Mouse (Mus musculus): Measurements from ENCODE around the gene Tmem270. TPM values are rescaled to one million over a fixed set of nuclear protein-coding genes. Genes with fewer than 3 reads are reported as not detected.

Tmem270 gene
- total and polyA plus RNA-seq, 3 experiments = not detected

GRCm38 (mm10) chr5:134896965-134897364 lies 9.6 kb downstream of the Tmem270 start:
- H3K9ac ChIP-seq (ENCODE audit: low read depth, low read length) = no peak overlapping the region
- intact Hi-C loops (cut with DNase I) = loop anchor here (10.0 kb wide), 1 partner anchor 502 kb away; no protein-coding TSS in a partner anchor

GRCm38 (mm10) chr5:134895291-134895690 lies 11.2 kb downstream of the Tmem270 start:
- WGBS = 81% methylated on average over 8 of the region's 8 CpGs
- Histone ChIP-seq H3K27me3 (ENCODE audit: control insufficient read depth, insufficient read depth, low read length) (no peaks in the 10 kb centered on the region), H3K79me2 (replicated peaks; ENCODE audit: control insufficient read depth, insufficient read depth, low read length) (no peaks in the 10 kb centered on the region), H3K9ac (ENCODE audit: low read depth, low read length) (no peak overlapping the region), H3K36me3 (ENCODE audit: control insufficient read depth, insufficient read depth, low read length) (no peaks in the 10 kb centered on the region), H3K27ac (no peak overlapping the region), H3K4me1 (ENCODE audit: control insufficient read depth, insufficient read depth, low read length) (peaks cover 12% of the 10 kb centered on the region), H3K4me3 (no peak overlapping the region)
- intact Hi-C loops (cut with DNase I) = loop anchor here (10.0 kb wide), 1 partner anchor 500 kb away; no protein-coding TSS in a partner anchor
- TF ChIP-seq EP300 (IDR thresholded peaks at IDR 0.05; ENCODE audit: insufficient read depth, low read depth, low read length) = peak; percentile 59; the same call in 1 of the 2 replicates
- no peak for TF ChIP-seq POLR2A (IDR thresholded peaks at IDR 0.05; ENCODE audit: insufficient read depth, low read depth, low read length)
- no peak for TF ChIP-seq CTCF (IDR thresholded peaks at IDR 0.05)
- peak; percentile 75 to 83 for DNase-seq

More at GRCm38 (mm10) chr5:134896965-134897364, 9.6 kb downstream of the Tmem270 start:
- no peak overlapping the region for H3K27ac ChIP-seq
- no peaks in the 10 kb centered on the region for H3K79me2 ChIP-seq (replicated peaks; ENCODE audit: control insufficient read depth, insufficient read depth, low read length)
- no peak for DNase-seq
- no peak overlapping the region for H3K4me3 ChIP-seq
- no peaks in the 10 kb centered on the region for H3K27me3 ChIP-seq (ENCODE audit: control insufficient read depth, insufficient read depth, low read length)
- no peak for TF ChIP-seq EP300 (IDR thresholded peaks at IDR 0.05; ENCODE audit: insufficient read depth, low read depth, low read length)
- TF ChIP-seq POLR2A (IDR thresholded peaks at IDR 0.05; ENCODE audit: insufficient read depth, low read depth, low read length) = no peak
- TF ChIP-seq CTCF (IDR thresholded peaks at IDR 0.05) = no peak
- 77% methylated on average over 8 of the region's 8 CpGs for WGBS
- no peaks in the 10 kb centered on the region for H3K36me3 ChIP-seq (ENCODE audit: control insufficient read depth, insufficient read depth, low read length)
- peaks cover 4% of the 10 kb centered on the region for H3K4me1 ChIP-seq (ENCODE audit: control insufficient read depth, insufficient read depth, low read length)

- no peak for TF ChIP-seq EP300 (IDR thresholded peaks at IDR 0.05; ENCODE audit: insufficient read depth, low read depth, low read length)
- TF ChIP-seq CTCF (IDR thresholded peaks at IDR 0.05) = peak; percentile 56
- Histone ChIP-seq H3K4me3 (no peak overlapping the region), H3K27ac (peak overlapping the region; percentile 95), H3K27me3 (ENCODE audit: control insufficient read depth, insufficient read depth, low read length) (no peaks in the 10 kb centered on the region), H3K79me2 (replicated peaks; ENCODE audit: control insufficient read depth, insufficient read depth, low read length) (no peaks in the 10 kb centered on the region), H3K4me1 (ENCODE audit: control insufficient read depth, insufficient read depth, low read length) (peaks cover 22% of the 10 kb centered on the region), H3K9ac (ENCODE audit: low read depth, low read length) (no peak overlapping the region), H3K36me3 (ENCODE audit: control insufficient read depth, insufficient read depth, low read length) (no peaks in the 10 kb centered on the region)
- WGBS = 83% methylated on average over 5 of the region's 5 CpGs
- intact Hi-C loops (cut with DNase I) = loop anchor here (10.0 kb wide), 1 partner anchor 498 kb away; no protein-coding TSS in a partner anchor
- DNase-seq = no peak
Measured at GRCm38 (mm10) chr5:134892717-134893116, 13.8 kb downstream of the Tmem270 start.

GRCm38 (mm10) chr5:134891552-134891951 lies 15.0 kb downstream of the Tmem270 start:
- H3K27ac ChIP-seq = peak overlapping the region; percentile 95
- TF ChIP-seq CTCF (IDR thresholded peaks at IDR 0.05) (no peak), EP300 (IDR thresholded peaks at IDR 0.05; ENCODE audit: insufficient read depth, low read depth, low read length) (0 out of 2 replicates have a peak, but pooled peaks have one; percentile 66), POLR2A (IDR thresholded peaks at IDR 0.05; ENCODE audit: insufficient read depth, low read depth, low read length) (0 out of 2 replicates have a peak, but pooled peaks have one; percentile 41)
- H3K4me3 ChIP-seq = no peak overlapping the region
- H3K36me3 ChIP-seq (ENCODE audit: control insufficient read depth, insufficient read depth, low read length) = no peaks in the 10 kb centered on the region
- peak; percentile 65 to 71 for DNase-seq
- peaks cover 27% of the 10 kb centered on the region for H3K4me1 ChIP-seq (ENCODE audit: control insufficient read depth, insufficient read depth, low read length)
- no peaks in the 10 kb centered on the region for H3K79me2 ChIP-seq (replicated peaks; ENCODE audit: control insufficient read depth, insufficient read depth, low read length)
- intact Hi-C loops (cut with DNase I) = loop anchor here (10.0 kb wide), 1 partner anchor 497 kb away; no protein-coding TSS in a partner anchor
- no peaks in the 10 kb centered on the region for H3K27me3 ChIP-seq (ENCODE audit: control insufficient read depth, insufficient read depth, low read length)
- WGBS = 53% methylated on average over 8 of the region's 8 CpGs
- no peak overlapping the region for H3K9ac ChIP-seq (ENCODE audit: low read depth, low read length)

GRCm38 (mm10) chr5:134890601-134891054 lies 15.9 kb downstream of the Tmem270 start:
- Histone ChIP-seq H3K27ac (peak overlapping the region; percentile 95), H3K36me3 (ENCODE audit: control insufficient read depth, insufficient read depth, low read length) (no peaks in the 10 kb centered on the region), H3K27me3 (ENCODE audit: control insufficient read depth, insufficient read depth, low read length) (no peaks in the 10 kb centered on the region), H3K79me2 (replicated peaks; ENCODE audit: control insufficient read depth, insufficient read depth, low read length) (no peaks in the 10 kb centered on the region), H3K4me1 (ENCODE audit: control insufficient read depth, insufficient read depth, low read length) (peaks cover 25% of the 10 kb centered on the region), H3K4me3 (no peak overlapping the region), H3K9ac (ENCODE audit: low read depth, low read length) (no peak overlapping the region)
- DNase-seq = peak; percentile 66 to 68
- TF ChIP-seq EP300 (IDR thresholded peaks at IDR 0.05; ENCODE audit: insufficient read depth, low read depth, low read length) (no peak), CTCF (IDR thresholded peaks at IDR 0.05) (no peak), POLR2A (IDR thresholded peaks at IDR 0.05; ENCODE audit: insufficient read depth, low read depth, low read length) (no peak)
- WGBS = 36% methylated on average over 6 of the region's 6 CpGs
- intact Hi-C loops (cut with DNase I) = loop anchor here (10.0 kb wide), 1 partner anchor 496 kb away; no protein-coding TSS in a partner anchor

- Histone ChIP-seq H3K9ac (ENCODE audit: low read depth, low read length) (no peak overlapping the region), H3K4me3 (no peak overlapping the region), H3K79me2 (replicated peaks; ENCODE audit: control insufficient read depth, insufficient read depth, low read length) (no peaks in the 10 kb centered on the region), H3K4me1 (ENCODE audit: control insufficient read depth, insufficient read depth, low read length) (peaks cover 27% of the 10 kb centered on the region), H3K27me3 (ENCODE audit: control insufficient read depth, insufficient read depth, low read length) (no peaks in the 10 kb centered on the region), H3K36me3 (ENCODE audit: control insufficient read depth, insufficient read depth, low read length) (no peaks in the 10 kb centered on the region), H3K27ac (peak overlapping the region; percentile 89)
- WGBS = 73% methylated on average over 7 of the region's 7 CpGs
- peak in 1 of 2 experiments; percentile 48 for DNase-seq
- intact Hi-C loops (cut with DNase I) = no loop called here
- no peak for TF ChIP-seq CTCF (IDR thresholded peaks at IDR 0.05)
- TF ChIP-seq EP300 (IDR thresholded peaks at IDR 0.05; ENCODE audit: insufficient read depth, low read depth, low read length) = no peak
- TF ChIP-seq POLR2A (IDR thresholded peaks at IDR 0.05; ENCODE audit: insufficient read depth, low read depth, low read length) = no peak
Measured at GRCm38 (mm10) chr5:134888505-134888904, 18.0 kb downstream of the Tmem270 start.

Measured in heart, adult 2 months (tissue).